Mouse (Mus musculus) liver, embryonic 16.5 days (tissue): ENCODE data around the gene Rinl. TPM values are rescaled to one million over a fixed set of nuclear protein-coding genes. Genes with fewer than 3 reads are reported as not detected.

Experiments used
- ATAC-seq: fragments of 200-750 bp; cut with Nextera tagmentation; 2 replicates; pipeline ENCODE4 v1.8.0; 2017; ENCODE audit warnings: low read depth, mild to moderate bottlenecking, moderate number of reproducible peaks, moderate library complexity
- H3K27ac ChIP-seq: fragments of 300-500 bp; sonication (generic); 2 replicates; pipeline ENCODE4 v1.5.1; 2014; ENCODE audit warnings: mild to moderate bottlenecking, low read length
- H3K27me3 ChIP-seq: fragments of 300-500 bp; sonication (generic); 2 replicates; pipeline ENCODE4 v1.6.1; 2014; ENCODE audit warnings: low read depth, low read length, mixed read lengths; ENCODE audit not compliant: control insufficient read depth, insufficient read depth
- H3K36me3 ChIP-seq: fragments of 300-500 bp; sonication (generic); 2 replicates; pipeline ENCODE4 v1.6.1; 2014; ENCODE audit warnings: mild to moderate bottlenecking; ENCODE audit not compliant: control insufficient read depth, insufficient read depth
- H3K4me1 ChIP-seq: fragments of 300-500 bp; sonication (generic); 2 replicates; pipeline ENCODE4 v1.6.1; 2014; ENCODE audit warnings: low read depth, low read length, mixed read lengths; ENCODE audit not compliant: control insufficient read depth
- H3K4me2 ChIP-seq: fragments of 300-500 bp; sonication (generic); 2 replicates; pipeline ENCODE4 v1.6.1; 2014; ENCODE audit warnings: low read depth, low read length, mixed read lengths
- H3K4me3 ChIP-seq: fragments of 300-500 bp; sonication (generic); 2 replicates; pipeline ENCODE4 v1.5.1; 2014; ENCODE audit warnings: low read depth, mild to moderate bottlenecking, low read length
- H3K9ac ChIP-seq: fragments of 300-500 bp; sonication (generic); 2 replicates; pipeline ENCODE4 v1.6.1; 2014; ENCODE audit warnings: low read depth, low read length
- H3K9me3 ChIP-seq: fragments of 300-500 bp; sonication (generic); replicated peaks from 2 replicates; pipeline ENCODE4 v1.6.1; 2016; ENCODE audit warnings: low read length; ENCODE audit not compliant: control insufficient read depth
- WGBS: fragments of 180-500 bp; shearing (Covaris S2); extraction: QIAGEN DNeasy Blood & Tissue Kit; methylation state at CpG from one replicate; pipeline ENCODE4 v1.1.7; 2014; ENCODE audit not compliant: insufficient replicate concordance; 5-methylcytosine and 5-hydroxymethylcytosine counted together
- polyA plus RNA-seq: library from polyadenylated mRNA; unstranded; fragments of >200 nt; fragmentation: Nextera tagmentation; extraction: Ambion mirVana; gene quantifications from 2 replicates; pipeline ENCODE4 v1.2.1, GENCODE M21; 2015

Rinl gene
- polyA plus RNA-seq, 1 experiment from 2014 or later, result 8.7 TPM

- Histone ChIP-seq H3K27me3 (no peaks in the 10 kb centered on the region), H3K4me3 (no peak overlapping the region), H3K4me1 (peaks cover 59% of the 10 kb centered on the region), H3K9ac (no peak overlapping the region), H3K9me3 (no peaks in the 10 kb centered on the region), H3K36me3 (peaks cover 85% of the 10 kb centered on the region), H3K4me2 (no peak overlapping the region), H3K27ac (no peak overlapping the region)
- no peak for ATAC-seq
- 90% methylated on average over 10 of the region's 10 CpGs for WGBS
These were observed 28.2 kb downstream of the Rinl start for GRCm38 (mm10) chr7:28816920-28817319.

- no peak overlapping the region for H3K4me3 ChIP-seq
- H3K27ac ChIP-seq, result no peak overlapping the region
- H3K4me1 ChIP-seq, result peaks cover 52% of the 10 kb centered on the region
- no peak for ATAC-seq
- peaks cover 91% of the 10 kb centered on the region for H3K36me3 ChIP-seq
- H3K9me3 ChIP-seq, result no peaks in the 10 kb centered on the region
- no peak overlapping the region for H3K9ac ChIP-seq
- H3K4me2 ChIP-seq, result no peak overlapping the region
- no peaks in the 10 kb centered on the region for H3K27me3 ChIP-seq
- WGBS, result 62% methylated on average over 6 of the region's 6 CpGs
These were observed 28.8 kb downstream of the Rinl start for GRCm38 (mm10) chr7:28817524-28817923.

GRCm38 (mm10) chr7:28817957-28818356 lies 29.2 kb downstream of the Rinl start:
- Histone ChIP-seq H3K27ac (no peak overlapping the region), H3K4me2 (no peak overlapping the region), H3K27me3 (no peaks in the 10 kb centered on the region), H3K36me3 (peaks cover 94% of the 10 kb centered on the region), H3K9me3 (no peaks in the 10 kb centered on the region), H3K4me1 (peaks cover 48% of the 10 kb centered on the region), H3K4me3 (no peak overlapping the region), H3K9ac (no peak overlapping the region)
- WGBS, result 84% methylated on average over 4 of the region's 4 CpGs
- no peak for ATAC-seq

- Histone ChIP-seq H3K4me3 (no peak overlapping the region), H3K27ac (no peak overlapping the region), H3K4me1 (peaks cover 45% of the 10 kb centered on the region), H3K4me2 (no peak overlapping the region), H3K36me3 (peaks cover 91% of the 10 kb centered on the region), H3K9me3 (no peaks in the 10 kb centered on the region), H3K9ac (no peak overlapping the region), H3K27me3 (no peaks in the 10 kb centered on the region)
- no peak for ATAC-seq
- WGBS, result 82% methylated on average over 18 of the region's 18 CpGs
These were observed 29.7 kb downstream of the Rinl start for GRCm38 (mm10) chr7:28818436-28818835.

- peaks cover 86% of the 10 kb centered on the region for H3K36me3 ChIP-seq
- 43% methylated on average over 4 of the region's 4 CpGs for WGBS
- no peak for ATAC-seq
- H3K4me1 ChIP-seq, result peaks cover 44% of the 10 kb centered on the region
- no peak overlapping the region for H3K27ac ChIP-seq
- no peak overlapping the region for H3K9ac ChIP-seq
- no peaks in the 10 kb centered on the region for H3K9me3 ChIP-seq
- H3K4me3 ChIP-seq, result no peak overlapping the region
- no peak overlapping the region for H3K4me2 ChIP-seq
- no peaks in the 10 kb centered on the region for H3K27me3 ChIP-seq
These were observed 30.2 kb downstream of the Rinl start for GRCm38 (mm10) chr7:28818861-28819452.

GRCm38 (mm10) chr7:28819571-28819970 lies 30.8 kb downstream of the Rinl start:
- no peak overlapping the region for H3K27ac ChIP-seq
- H3K4me2 ChIP-seq, result no peak overlapping the region
- no peak overlapping the region for H3K4me3 ChIP-seq
- H3K9ac ChIP-seq, result no peak overlapping the region
- ATAC-seq, result no peak
- H3K27me3 ChIP-seq, result no peaks in the 10 kb centered on the region
- H3K4me1 ChIP-seq, result peaks cover 42% of the 10 kb centered on the region
- WGBS, result 87% methylated on average over 4 of the region's 4 CpGs
- H3K36me3 ChIP-seq, result peaks cover 80% of the 10 kb centered on the region
- no peaks in the 10 kb centered on the region for H3K9me3 ChIP-seq

GRCm38 (mm10) chr7:28820358-28821260 lies 31.8 kb downstream of the Rinl start:
- Histone ChIP-seq H3K9ac (no peak overlapping the region), H3K9me3 (no peaks in the 10 kb centered on the region), H3K4me3 (no peak overlapping the region), H3K27me3 (no peaks in the 10 kb centered on the region), H3K36me3 (peaks cover 69% of the 10 kb centered on the region), H3K4me1 (peaks cover 40% of the 10 kb centered on the region), H3K4me2 (no peak overlapping the region), H3K27ac (no peak overlapping the region; the same call in 1 of the 2 replicates)
- no peak for ATAC-seq
- WGBS, result 76% methylated on average over 12 of the region's 12 CpGs

- H3K9ac ChIP-seq, result no peak overlapping the region
- H3K9me3 ChIP-seq, result no peaks in the 10 kb centered on the region
- H3K4me2 ChIP-seq, result no peak overlapping the region
- peaks cover 40% of the 10 kb centered on the region for H3K4me1 ChIP-seq
- no peaks in the 10 kb centered on the region for H3K27me3 ChIP-seq
- no peak for ATAC-seq
- peaks cover 62% of the 10 kb centered on the region for H3K36me3 ChIP-seq
- H3K4me3 ChIP-seq, result no peak overlapping the region
- 62% methylated on average over 10 of the region's 10 CpGs for WGBS
- no peak overlapping the region; the same call in 1 of the 2 replicates for H3K27ac ChIP-seq
These were observed 32.6 kb downstream of the Rinl start for GRCm38 (mm10) chr7:28821261-28821831.

- Histone ChIP-seq H3K27ac (no peak overlapping the region; the same call in 1 of the 2 replicates), H3K4me3 (no peak overlapping the region), H3K9ac (no peak overlapping the region), H3K4me1 (peaks cover 40% of the 10 kb centered on the region), H3K27me3 (no peaks in the 10 kb centered on the region), H3K9me3 (no peaks in the 10 kb centered on the region), H3K36me3 (peaks cover 51% of the 10 kb centered on the region), H3K4me2 (no peak overlapping the region)
- no peak for ATAC-seq
- 59% methylated on average over 1 of the region's 1 CpGs for WGBS
These were observed 33.8 kb downstream of the Rinl start for GRCm38 (mm10) chr7:28822556-28822955.
